Mouse (Mus musculus): ENCODE data around the gene Cdadc1. TPM values are rescaled to one million over a fixed set of nuclear protein-coding genes. Genes with fewer than 3 reads are reported as not detected.
A peak's percentile ranks its signal among the peaks of the same experiment; 100 is the strongest.

The Cdadc1 gene
- total RNA-seq (2015), result 27.9 and 31.8 TPM in 2 replicates
- total RNA-seq (2017), result 10.0 and 14.3 TPM in 2 replicates

- ATAC-seq (ENCODE audit: poor library complexity, severe bottlenecking), result peak; percentile 98
Observed at GRCm38 (mm10) chr14:59597398-59598259, at the start of gene Cdadc1. Gene Cdadc1 (minus strand): TSS chr14:59597959.

GRCm38 (mm10) chr14:59646826-59647697 is 49.3 kb upstream of the Cdadc1 start:
- peak; percentile 51; the same call in 1 of the 2 replicates for ATAC-seq (ENCODE audit: poor library complexity, severe bottlenecking)

GRCm38 (mm10) chr14:59644896-59645295 is 47.1 kb upstream of the Cdadc1 start:
- no peak for ATAC-seq (ENCODE audit: poor library complexity, severe bottlenecking)

- no peak for ATAC-seq (ENCODE audit: poor library complexity, severe bottlenecking)
Observed at GRCm38 (mm10) chr14:59644166-59644565, 46.4 kb upstream of the Cdadc1 start.

- ATAC-seq (ENCODE audit: poor library complexity, severe bottlenecking), result peak; percentile 67
Observed at GRCm38 (mm10) chr14:59643582-59643981, 45.8 kb upstream of the Cdadc1 start.

- ATAC-seq (ENCODE audit: poor library complexity, severe bottlenecking), result no peak
Observed at GRCm38 (mm10) chr14:59641856-59642255, 44.1 kb upstream of the Cdadc1 start.

GRCm38 (mm10) chr14:59638906-59639703 is 41.3 kb upstream of the Cdadc1 start:
- ATAC-seq (ENCODE audit: poor library complexity, severe bottlenecking), result no peak

GRCm38 (mm10) chr14:59633988-59634387 is 36.2 kb upstream of the Cdadc1 start:
- no peak for ATAC-seq (ENCODE audit: poor library complexity, severe bottlenecking)

GRCm38 (mm10) chr14:59633295-59633898 is 35.6 kb upstream of the Cdadc1 start:
- no peak for ATAC-seq (ENCODE audit: poor library complexity, severe bottlenecking)

- ATAC-seq (ENCODE audit: poor library complexity, severe bottlenecking), result no peak
Observed at GRCm38 (mm10) chr14:59632067-59632466, 34.3 kb upstream of the Cdadc1 start.

- no peak for ATAC-seq (ENCODE audit: poor library complexity, severe bottlenecking)
Observed at GRCm38 (mm10) chr14:59630096-59630495, 32.3 kb upstream of the Cdadc1 start.

- ATAC-seq (ENCODE audit: poor library complexity, severe bottlenecking), result no peak
Observed at GRCm38 (mm10) chr14:59629308-59629707, 31.5 kb upstream of the Cdadc1 start.

- no peak for ATAC-seq (ENCODE audit: poor library complexity, severe bottlenecking)
Observed at GRCm38 (mm10) chr14:59627823-59628222, 30.1 kb upstream of the Cdadc1 start.

- no peak for ATAC-seq (ENCODE audit: poor library complexity, severe bottlenecking)
Observed at GRCm38 (mm10) chr14:59627142-59627680, 29.5 kb upstream of the Cdadc1 start.

GRCm38 (mm10) chr14:59626711-59627110 is 29.0 kb upstream of the Cdadc1 start:
- ATAC-seq (ENCODE audit: poor library complexity, severe bottlenecking), result no peak

GRCm38 (mm10) chr14:59625806-59626364 is 28.1 kb upstream of the Cdadc1 start:
- no peak for ATAC-seq (ENCODE audit: poor library complexity, severe bottlenecking)

- peak; percentile 79 for ATAC-seq (ENCODE audit: poor library complexity, severe bottlenecking)
Observed at GRCm38 (mm10) chr14:59625158-59625805, 27.5 kb upstream of the Cdadc1 start, which contains the start of gene Shisa2. Gene Shisa2 (plus strand): TSS chr14:59625308.

GRCm38 (mm10) chr14:59624326-59624885 is 26.6 kb upstream of the Cdadc1 start:
- no peak for ATAC-seq (ENCODE audit: poor library complexity, severe bottlenecking)

GRCm38 (mm10) chr14:59616802-59617201 is 19.0 kb upstream of the Cdadc1 start:
- ATAC-seq (ENCODE audit: poor library complexity, severe bottlenecking), result no peak
